Mouse (Mus musculus): Measurements from ENCODE around the gene Asic2.
A peak's percentile ranks its signal among the peaks of the same experiment; 100 is the strongest.

DNA sequence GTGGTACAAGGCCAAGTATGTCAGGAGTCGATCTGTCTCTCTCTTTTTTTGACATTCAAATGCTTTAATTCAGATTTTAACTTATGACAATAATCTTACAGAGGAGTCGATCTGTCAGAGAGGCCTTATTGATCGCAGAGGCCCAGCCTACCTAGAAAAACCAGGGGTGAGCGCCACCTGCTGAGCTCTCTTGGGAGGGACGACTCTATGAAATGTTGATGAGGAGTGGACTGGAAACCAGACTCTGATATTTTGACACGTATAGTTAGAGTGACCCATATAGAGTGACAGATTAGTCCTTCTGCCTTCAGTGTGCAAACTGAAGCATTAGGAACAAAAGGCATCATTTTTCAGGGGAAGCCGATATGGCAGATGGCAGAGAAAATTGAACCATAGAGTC, 385.1 kb downstream of the Asic2 start:
- TF ChIP-seq CTCF (IDR thresholded peaks at IDR 0.05; ENCODE audit: low read depth) (0 out of 2 replicates have a peak, but pooled peaks have one; percentile 18), EP300 (IDR thresholded peaks at IDR 0.05; ENCODE audit: low read depth) (no peak)
